Mouse (Mus musculus) small intestine, adult 2 months (tissue): ENCODE results near the gene 1600002K03Rik. TPM values are rescaled to one million over a fixed set of nuclear protein-coding genes. Genes with fewer than 3 reads are reported as not detected.
"Not testable (repeated sequence)": the region's sequence is repeated elsewhere in the genome, so short reads cannot be mapped to it uniquely, and the experiment has no call there.

Source experiments
- H3K27ac ChIP-seq: fragments of 200-500 bp; 2 replicates; pipeline ENCODE4 v1.5.1; 2012; ENCODE audit warnings: low read depth, low read length, control low read depth, inconsistent platforms; ENCODE audit not compliant: insufficient read depth
- H3K27me3 ChIP-seq: fragments of 200-500 bp; 2 replicates; pipeline ENCODE4 v1.6.1; 2012; ENCODE audit warnings: mild to moderate bottlenecking, moderate library complexity, low read length, inconsistent platforms; ENCODE audit not compliant: control insufficient read depth, insufficient read depth
- H3K36me3 ChIP-seq: fragments of 200-500 bp; 2 replicates; pipeline ENCODE4 v1.6.1; 2012; ENCODE audit warnings: mild to moderate bottlenecking, low read length, control low read depth, inconsistent platforms; ENCODE audit not compliant: control insufficient read depth, insufficient read depth
- H3K4me1 ChIP-seq: fragments of 200-500 bp; 2 replicates; pipeline ENCODE4 v1.6.1; 2012; ENCODE audit warnings: low read length, inconsistent platforms, mixed read lengths; ENCODE audit not compliant: control insufficient read depth, insufficient read depth, insufficient read length
- H3K4me3 ChIP-seq: fragments of 200-500 bp; 2 replicates; pipeline ENCODE4 v1.5.1; 2012; ENCODE audit warnings: low read depth, mild to moderate bottlenecking, control low read depth, inconsistent platforms, low read length, moderate library complexity
- CTCF ChIP-seq: fragments of 200-500 bp; IDR thresholded peaks from 2 replicates; pipeline ENCODE4 v1.5.1; 2012; ENCODE audit warnings: low read depth, mild to moderate bottlenecking, control low read depth, inconsistent platforms, low read length, moderate library complexity, mixed read lengths; ENCODE audit not compliant: insufficient replicate concordance, insufficient read length; ENCODE audit errors: extremely low read depth
- POLR2A ChIP-seq: fragments of 200-500 bp; IDR thresholded peaks from 2 replicates; pipeline ENCODE4 v1.6.1; 2012; ENCODE audit warnings: low read depth, mild to moderate bottlenecking, control low read depth, inconsistent platforms, low read length, moderate library complexity
- WGBS: fragments of 180-500 bp; shearing (Covaris S2); methylation state at CpG from one replicate; pipeline ENCODE4 v1.1.7; 2018; 5-methylcytosine and 5-hydroxymethylcytosine counted together
- polyA plus RNA-seq: library from polyadenylated mRNA; depleted of rRNA; stranded (reverse); fragments of >200 nt; gene quantifications from 2 replicates; pipeline ENCODE4 v1.2.3, GENCODE M21; 2012; rRNA removed

Gene 1600002K03Rik
- polyA plus RNA-seq, 1 experiment: 9.0 TPM

GRCm38 (mm10) chr10:80207201-80207600, 34.5 kb downstream of the 1600002K03Rik start:
- Histone ChIP-seq H3K36me3 (no peaks in the 10 kb centered on the region), H3K4me3 (no peak overlapping the region), H3K27ac (no peak overlapping the region), H3K4me1 (no peaks in the 10 kb centered on the region), H3K27me3 (no peaks in the 10 kb centered on the region)
- TF ChIP-seq CTCF (no peak), POLR2A (no peak)
- WGBS: 87% methylated on average over 1 of the region's 1 CpGs

GRCm38 (mm10) chr10:80207676-80208075, 34.9 kb downstream of the 1600002K03Rik start:
- Histone ChIP-seq H3K27ac (no peak overlapping the region), H3K4me1 (no peaks in the 10 kb centered on the region), H3K4me3 (no peak overlapping the region), H3K36me3 (no peaks in the 10 kb centered on the region), H3K27me3 (no peaks in the 10 kb centered on the region)
- 85% methylated on average over 10 of the region's 10 CpGs for WGBS
- TF ChIP-seq CTCF (no peak), POLR2A (no peak)

- H3K4me1 ChIP-seq: no peaks in the 10 kb centered on the region
- no peak overlapping the region for H3K4me3 ChIP-seq
- TF ChIP-seq POLR2A (no peak), CTCF (no peak)
- H3K36me3 ChIP-seq: no peaks in the 10 kb centered on the region
- H3K27me3 ChIP-seq: no peaks in the 10 kb centered on the region
- H3K27ac ChIP-seq: no peak overlapping the region
- 84% methylated on average over 4 of the region's 4 CpGs for WGBS
Measured at GRCm38 (mm10) chr10:80208248-80208647, 35.5 kb downstream of the 1600002K03Rik start.

GRCm38 (mm10) chr10:80208841-80209371, 36.2 kb downstream of the 1600002K03Rik start:
- Histone ChIP-seq H3K27ac (no peak overlapping the region), H3K4me3 (no peak overlapping the region), H3K36me3 (no peaks in the 10 kb centered on the region), H3K4me1 (no peaks in the 10 kb centered on the region), H3K27me3 (no peaks in the 10 kb centered on the region)
- WGBS: 44% methylated on average over 24 of the region's 24 CpGs
- no peak for TF ChIP-seq POLR2A
- TF ChIP-seq CTCF: no peak

GRCm38 (mm10) chr10:80211547-80212103, 38.9 kb downstream of the 1600002K03Rik start:
- H3K27me3 ChIP-seq, H3K36me3 ChIP-seq, H3K4me3 ChIP-seq, H3K27ac ChIP-seq, H3K4me1 ChIP-seq: not testable (repeated sequence)
- WGBS: 70% methylated on average over 7 of the region's 7 CpGs

- WGBS: 53% methylated on average over 16 of the region's 16 CpGs
- no peak for TF ChIP-seq POLR2A
- Histone ChIP-seq H3K4me3 (no peak overlapping the region), H3K36me3 (no peaks in the 10 kb centered on the region), H3K27ac (no peak overlapping the region), H3K27me3 (no peaks in the 10 kb centered on the region), H3K4me1 (no peaks in the 10 kb centered on the region)
Measured at GRCm38 (mm10) chr10:80215048-80215772, 42.5 kb downstream of the 1600002K03Rik start.

GRCm38 (mm10) chr10:80220676-80221075, 47.9 kb downstream of the 1600002K03Rik start:
- TF ChIP-seq POLR2A (no peak), CTCF (no peak)
- WGBS: 58% methylated on average over 9 of the region's 9 CpGs
- Histone ChIP-seq H3K27me3 (no peaks in the 10 kb centered on the region), H3K36me3 (no peaks in the 10 kb centered on the region), H3K4me1 (no peaks in the 10 kb centered on the region), H3K4me3 (no peak overlapping the region), H3K27ac (no peak overlapping the region)

GRCm38 (mm10) chr10:80223137-80223536, 50.4 kb downstream of the 1600002K03Rik start:
- H3K4me1 ChIP-seq, H3K27ac ChIP-seq, H3K36me3 ChIP-seq, H3K27me3 ChIP-seq, H3K4me3 ChIP-seq: not testable (repeated sequence)
- 47% methylated on average over 2 of the region's 2 CpGs for WGBS

Other genes starting within 250 kb of the 1600002K03Rik start
- 10.7 and 23.9 TPM in 2 replicates for gene Arid3a, start 245.9 kb upstream of the 1600002K03Rik start, polyA plus RNA-seq
- 34.8 and 44.6 TPM in 2 replicates for gene Wdr18, start 212.8 kb upstream of the 1600002K03Rik start, polyA plus RNA-seq
- gene Grin3b, start 202.2 kb upstream of the 1600002K03Rik start, polyA plus RNA-seq: not detected in 2 replicates
- 225 and 441 TPM in 2 replicates for gene Tmem259, start 188.6 kb upstream of the 1600002K03Rik start, polyA plus RNA-seq
- 49.9 and 72.8 TPM in 2 replicates for gene Cnn2, start 184.4 kb upstream of the 1600002K03Rik start, polyA plus RNA-seq
- gene Abca7, start 176.4 kb upstream of the 1600002K03Rik start, polyA plus RNA-seq: 18.1 and 33.4 TPM in 2 replicates
- 23.2 and 36.8 TPM in 2 replicates for gene Arhgap45, start 156.3 kb upstream of the 1600002K03Rik start, polyA plus RNA-seq
- gene Polr2e, start 133.1 kb upstream of the 1600002K03Rik start, polyA plus RNA-seq: 140 and 186 TPM in 2 replicates
- gene Gpx4, start 125.8 kb upstream of the 1600002K03Rik start, polyA plus RNA-seq: 388 and 646 TPM in 2 replicates
- 61.2 and 126 TPM in 2 replicates for gene Sbno2, start 67.4 kb upstream of the 1600002K03Rik start, polyA plus RNA-seq
- 77.5 and 124 TPM in 2 replicates for gene Stk11, start 57.1 kb upstream of the 1600002K03Rik start, polyA plus RNA-seq
- gene Atp5d, start 34.3 kb upstream of the 1600002K03Rik start, polyA plus RNA-seq: 2,309 and 4,813 TPM in 2 replicates
- 3.7 and 6.6 TPM in 2 replicates for gene Cbarp, start 32.1 kb upstream of the 1600002K03Rik start, polyA plus RNA-seq
- 151 and 372 TPM in 2 replicates for gene Midn, start 24.7 kb upstream of the 1600002K03Rik start, polyA plus RNA-seq
- 18.5 and 48.0 TPM in 2 replicates for gene Cirbp, start 7.0 kb upstream of the 1600002K03Rik start, polyA plus RNA-seq
- gene Efna2, start 6.5 kb downstream of the 1600002K03Rik start, polyA plus RNA-seq: 1.5 and 1.8 TPM in 2 replicates
- gene Mum1, start 53.5 kb downstream of the 1600002K03Rik start, polyA plus RNA-seq: 11.6 and 23.7 TPM in 2 replicates
- gene Ndufs7, start 76.2 kb downstream of the 1600002K03Rik start, polyA plus RNA-seq: 800 and 1,176 TPM in 2 replicates
- 13.1 and 55.2 TPM in 2 replicates for gene Gamt, start 88.1 kb downstream of the 1600002K03Rik start, polyA plus RNA-seq
- 46.6 and 89.3 TPM in 2 replicates for gene Dazap1, start 88.5 kb downstream of the 1600002K03Rik start, polyA plus RNA-seq
- gene Rps15, start 119.5 kb downstream of the 1600002K03Rik start, polyA plus RNA-seq: 741 and 887 TPM in 2 replicates
- 0.65 and 0.96 TPM in 2 replicates for gene Apc2, start 123.0 kb downstream of the 1600002K03Rik start, polyA plus RNA-seq
- gene 2310011J03Rik, start 147.6 kb downstream of the 1600002K03Rik start, polyA plus RNA-seq: 47.4 and 74.1 TPM in 2 replicates
- gene Pcsk4, start 156.6 kb downstream of the 1600002K03Rik start, polyA plus RNA-seq: 18.0 and 27.0 TPM in 2 replicates
- 186 and 287 TPM in 2 replicates for gene Reep6, start 157.0 kb downstream of the 1600002K03Rik start, polyA plus RNA-seq
- 74.2 and 136 TPM in 2 replicates for gene Adamtsl5, start 175.5 kb downstream of the 1600002K03Rik start, polyA plus RNA-seq
- gene Plk5, start 183.5 kb downstream of the 1600002K03Rik start, polyA plus RNA-seq: 0.75 and 5.9 TPM in 2 replicates
- 10.3 and 20.6 TPM in 2 replicates for gene Mex3d, start 214.7 kb downstream of the 1600002K03Rik start, polyA plus RNA-seq
- gene Mbd3, start 226.6 kb downstream of the 1600002K03Rik start, polyA plus RNA-seq: 55.1 and 85.7 TPM in 2 replicates
- gene Uqcr11, start 233.9 kb downstream of the 1600002K03Rik start, polyA plus RNA-seq: 2,051 and 2,588 TPM in 2 replicates